Mouse (Mus musculus): ENCODE measurements at regions not wholly inside any gene's neighbourhood (a gene's known extent, or its start where the extent isn't known, plus 50 kb on each side); places are given as distances from the start of the nearest gene placed in this dataset.

DNA sequence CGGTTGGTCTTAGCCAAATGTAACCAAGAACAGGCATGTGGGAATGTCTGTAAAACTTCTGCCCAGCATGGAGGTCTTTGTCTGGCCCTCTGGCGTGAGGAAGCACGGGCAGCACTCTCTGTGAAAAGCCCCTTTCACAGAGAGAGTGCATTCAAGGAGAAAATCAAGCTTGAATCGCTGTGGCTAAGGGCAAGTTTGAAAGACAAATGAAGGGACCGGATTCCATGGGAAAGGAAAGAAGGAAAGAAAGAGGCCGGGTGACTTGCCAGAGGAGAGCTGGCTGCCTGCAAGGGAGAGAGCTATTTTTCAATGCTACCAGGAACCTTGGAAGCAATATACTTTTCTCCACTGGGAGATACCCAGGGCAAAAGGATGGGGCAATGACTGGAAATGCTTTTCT is 162.2 kb downstream of the Pfkfb3 start:
- Histone ChIP-seq H3K4me1 (ENCODE audit: control insufficient read depth, insufficient read depth, low read length) (no peaks in the 10 kb centered on the region), H3K27me3 (ENCODE audit: control insufficient read depth, insufficient read depth, low read length) (no peaks in the 10 kb centered on the region), H3K27ac (replicated peaks; ENCODE audit: low read depth, low read length) (0 out of 2 replicates have a peak overlapping the region, but pooled peaks have one; percentile 0), H3K4me2 (replicated peaks; ENCODE audit: low read depth, low read length, severe bottlenecking) (no peak overlapping the region), H3K36me3 (ENCODE audit: control insufficient read depth, insufficient read depth, low read length) (no peaks in the 10 kb centered on the region), H3K9ac (ENCODE audit: low read depth, low read length, severe bottlenecking) (no peak overlapping the region; the same call in 1 of the 2 replicates), H3K9me3 (ENCODE audit: control insufficient read depth, low read length) (no peaks in the 10 kb centered on the region), H3K4me3 (replicated peaks; ENCODE audit: low read length) (no peak overlapping the region)
- no peak for TF ChIP-seq POLR2A (IDR thresholded peaks at IDR 0.05; ENCODE audit: borderline replicate concordance, extremely low read depth, insufficient read depth, insufficient read length)
- ATAC-seq (ENCODE audit: low FRiP score, low read depth) (no peak), DNase-seq (ENCODE audit: low spot score) (no peak)
- WGBS, result 57% methylated on average over 6 of the region's 6 CpGs

DNA sequence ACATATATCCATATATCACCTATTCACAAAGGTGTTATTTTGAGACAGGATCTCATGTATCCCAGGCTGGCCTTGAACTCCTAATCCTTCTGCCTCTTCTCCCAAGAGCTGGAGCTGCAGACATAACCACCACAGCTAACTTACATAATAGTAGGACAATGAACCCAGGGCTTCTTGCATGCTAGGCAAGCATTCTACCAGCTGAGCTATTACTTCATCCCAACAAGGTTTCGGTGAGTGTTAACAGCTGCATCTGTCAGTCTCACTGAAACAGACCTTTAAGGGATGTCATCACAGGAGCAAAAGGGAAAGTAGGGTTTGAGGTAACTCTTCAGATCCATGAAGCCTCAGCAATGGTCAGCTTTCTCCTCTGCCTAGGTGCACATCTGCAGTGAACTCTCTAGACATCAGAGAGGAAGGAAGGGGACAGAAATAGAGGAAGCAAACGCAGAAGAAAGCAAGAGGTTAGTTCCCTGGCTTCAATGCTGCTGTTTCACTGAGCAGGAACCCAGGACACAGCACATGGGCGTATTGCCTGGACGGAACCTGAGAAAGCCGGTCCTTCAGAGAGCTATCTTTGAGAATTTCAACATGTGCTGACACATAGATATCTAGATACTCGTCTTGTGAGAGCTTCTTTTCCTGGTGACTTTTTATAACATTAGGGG is 163.1 kb downstream of the Pfkfb3 start:
- H3K4me2 ChIP-seq (replicated peaks; ENCODE audit: low read depth, low read length, severe bottlenecking), result no peak overlapping the region
- no peak overlapping the region for H3K27ac ChIP-seq (replicated peaks; ENCODE audit: low read depth, low read length)
- no peak overlapping the region for H3K4me3 ChIP-seq (replicated peaks; ENCODE audit: low read length)
- no peak for DNase-seq (ENCODE audit: low spot score)
- no peak for TF ChIP-seq POLR2A (IDR thresholded peaks at IDR 0.05; ENCODE audit: borderline replicate concordance, extremely low read depth, insufficient read depth, insufficient read length)
- no peak for ATAC-seq (ENCODE audit: low FRiP score, low read depth)
- no peaks in the 10 kb centered on the region for H3K9me3 ChIP-seq (ENCODE audit: control insufficient read depth, low read length)
- H3K4me1 ChIP-seq (ENCODE audit: control insufficient read depth, insufficient read depth, low read length), result no peaks in the 10 kb centered on the region
- H3K27me3 ChIP-seq (ENCODE audit: control insufficient read depth, insufficient read depth, low read length), result no peaks in the 10 kb centered on the region
- no peaks in the 10 kb centered on the region for H3K36me3 ChIP-seq (ENCODE audit: control insufficient read depth, insufficient read depth, low read length)
- no peak overlapping the region for H3K9ac ChIP-seq (ENCODE audit: low read depth, low read length, severe bottlenecking)
- WGBS, result 73% methylated on average over 6 of the region's 6 CpGs

DNA sequence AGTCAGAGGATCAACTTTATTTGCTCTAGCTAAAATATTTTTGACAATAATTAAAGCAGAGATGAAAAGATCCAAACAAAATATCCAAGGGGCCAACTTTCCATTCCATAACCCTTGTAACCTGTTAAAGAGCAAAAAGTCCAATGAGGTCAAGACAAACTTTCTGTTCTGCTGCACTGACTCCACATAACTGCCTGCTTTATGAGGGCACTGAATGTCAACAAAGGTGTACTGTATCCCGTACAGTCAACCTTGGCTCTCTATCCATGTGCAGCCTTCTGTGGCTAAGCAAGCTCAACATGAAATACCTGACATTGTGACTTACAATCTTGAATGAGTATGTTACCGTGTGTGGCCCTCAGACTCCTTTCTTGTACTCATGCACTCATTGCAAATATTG is 166.3 kb downstream of the Pfkfb3 start:
- Histone ChIP-seq H3K4me1 (ENCODE audit: control insufficient read depth, insufficient read depth, low read length) (no peaks in the 10 kb centered on the region), H3K9me3 (ENCODE audit: control insufficient read depth, low read length) (no peaks in the 10 kb centered on the region), H3K4me3 (replicated peaks; ENCODE audit: low read length) (no peak overlapping the region), H3K27me3 (ENCODE audit: control insufficient read depth, insufficient read depth, low read length) (no peaks in the 10 kb centered on the region), H3K36me3 (ENCODE audit: control insufficient read depth, insufficient read depth, low read length) (no peaks in the 10 kb centered on the region), H3K27ac (replicated peaks; ENCODE audit: low read depth, low read length) (no peak overlapping the region), H3K9ac (ENCODE audit: low read depth, low read length, severe bottlenecking) (no peak overlapping the region), H3K4me2 (replicated peaks; ENCODE audit: low read depth, low read length, severe bottlenecking) (no peak overlapping the region)
- 76% methylated on average over 2 of the region's 2 CpGs for WGBS
- no peak for TF ChIP-seq POLR2A (IDR thresholded peaks at IDR 0.05; ENCODE audit: borderline replicate concordance, extremely low read depth, insufficient read depth, insufficient read length)
- ATAC-seq (ENCODE audit: low FRiP score, low read depth) (no peak), DNase-seq (ENCODE audit: low spot score) (no peak)

DNA sequence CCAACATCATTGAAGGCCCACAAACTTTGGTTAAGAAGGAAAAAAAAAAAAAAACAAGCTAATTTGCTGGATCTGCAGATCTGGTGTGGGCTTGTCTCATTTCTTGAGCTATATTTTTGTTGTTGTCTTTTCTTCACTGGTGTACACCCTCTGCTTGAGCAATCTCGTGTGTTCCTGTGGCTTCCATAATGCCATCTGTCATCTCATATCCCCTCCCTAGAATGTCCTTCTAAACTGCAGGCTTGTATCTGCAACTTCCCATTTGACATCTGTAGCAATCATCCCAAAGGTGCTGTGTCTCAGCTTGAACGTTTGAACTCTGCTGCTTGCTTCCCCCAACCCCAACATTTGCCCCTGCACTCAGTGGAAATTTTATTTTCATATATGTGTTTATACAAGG is 170.1 kb downstream of the Pfkfb3 start:
- TF ChIP-seq POLR2A (IDR thresholded peaks at IDR 0.05; ENCODE audit: borderline replicate concordance, extremely low read depth, insufficient read depth, insufficient read length), result no peak
- Histone ChIP-seq H3K4me2 (replicated peaks; ENCODE audit: low read depth, low read length, severe bottlenecking) (no peak overlapping the region), H3K4me1 (ENCODE audit: control insufficient read depth, insufficient read depth, low read length) (no peaks in the 10 kb centered on the region), H3K9ac (ENCODE audit: low read depth, low read length, severe bottlenecking) (no peak overlapping the region), H3K4me3 (replicated peaks; ENCODE audit: low read length) (no peak overlapping the region), H3K27ac (replicated peaks; ENCODE audit: low read depth, low read length) (no peak overlapping the region), H3K36me3 (ENCODE audit: control insufficient read depth, insufficient read depth, low read length) (no peaks in the 10 kb centered on the region), H3K27me3 (ENCODE audit: control insufficient read depth, insufficient read depth, low read length) (no peaks in the 10 kb centered on the region), H3K9me3 (ENCODE audit: control insufficient read depth, low read length) (no peaks in the 10 kb centered on the region)
- no peak for ATAC-seq (ENCODE audit: low FRiP score, low read depth)
- no peak for DNase-seq (ENCODE audit: low spot score)
- WGBS, result 58% methylated on average over 2 of the region's 2 CpGs

DNA sequence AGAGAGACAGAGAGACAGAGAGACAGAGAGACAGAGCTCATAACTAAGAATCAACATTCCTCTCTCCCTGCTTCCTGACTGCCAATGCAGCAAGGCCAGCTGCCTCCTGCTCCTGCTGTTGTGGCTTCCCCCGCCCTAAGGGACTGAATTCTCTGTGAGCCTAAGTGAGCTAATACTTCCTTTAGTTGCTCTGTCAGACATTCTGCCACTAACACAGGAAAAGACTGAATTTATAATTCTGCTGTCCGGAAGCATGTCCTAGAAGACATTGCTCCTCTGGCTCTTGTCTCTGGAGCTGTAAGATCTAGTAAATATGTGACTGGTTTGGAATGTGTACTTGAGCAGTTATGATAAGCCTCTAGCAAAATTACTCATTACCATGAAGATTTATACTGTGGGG is 176.7 kb downstream of the Pfkfb3 start:
- Histone ChIP-seq H3K4me2 (replicated peaks; ENCODE audit: low read depth, low read length, severe bottlenecking) (no peak overlapping the region), H3K27ac (replicated peaks; ENCODE audit: low read depth, low read length) (no peak overlapping the region), H3K4me1 (ENCODE audit: control insufficient read depth, insufficient read depth, low read length) (no peaks in the 10 kb centered on the region), H3K9ac (ENCODE audit: low read depth, low read length, severe bottlenecking) (no peak overlapping the region), H3K9me3 (ENCODE audit: control insufficient read depth, low read length) (no peaks in the 10 kb centered on the region), H3K27me3 (ENCODE audit: control insufficient read depth, insufficient read depth, low read length) (no peaks in the 10 kb centered on the region), H3K36me3 (ENCODE audit: control insufficient read depth, insufficient read depth, low read length) (no peaks in the 10 kb centered on the region), H3K4me3 (replicated peaks; ENCODE audit: low read length) (no peak overlapping the region)
- 53% methylated on average over 2 of the region's 2 CpGs for WGBS
- ATAC-seq (ENCODE audit: low FRiP score, low read depth) (no peak), DNase-seq (ENCODE audit: low spot score) (no peak)
- no peak for TF ChIP-seq POLR2A (IDR thresholded peaks at IDR 0.05; ENCODE audit: borderline replicate concordance, extremely low read depth, insufficient read depth, insufficient read length)

Measured in limb, embryonic 14.5 days (tissue).